Mouse (Mus musculus) limb, embryonic 14.5 days (tissue): ENCODE results near the gene Izumo2. TPM values are rescaled to one million over a fixed set of nuclear protein-coding genes. Genes with fewer than 3 reads are reported as not detected.

ENCODE experiments used
- ATAC-seq: fragments of 200-750 bp; cut with Nextera tagmentation; 2 replicates; pipeline ENCODE4 v1.8.0; 2017; ENCODE audit warnings: low read depth, moderate number of reproducible peaks, moderate TSS enrichment; ENCODE audit not compliant: low FRiP score
- DNase-seq: peaks from one replicate; pipeline ENCODE4 v3.0.0-alpha.2; 2015; ENCODE audit warnings: low spot score
- H3K27ac ChIP-seq: fragments of 300-500 bp; sonication (generic); replicated peaks from 2 replicates; pipeline ENCODE4 v1.5.1; 2014; ENCODE audit warnings: low read depth, mild to moderate bottlenecking, low read length, moderate library complexity, mixed read lengths
- H3K27me3 ChIP-seq: fragments of 300-500 bp; sonication (generic); 2 replicates; pipeline ENCODE4 v1.6.1; 2014; ENCODE audit warnings: low read length, mixed read lengths; ENCODE audit not compliant: control insufficient read depth, insufficient read depth
- H3K36me3 ChIP-seq: fragments of 300-500 bp; sonication (generic); 2 replicates; pipeline ENCODE4 v1.6.1; 2014; ENCODE audit warnings: mild to moderate bottlenecking, low read length, moderate library complexity, mixed read lengths; ENCODE audit not compliant: control insufficient read depth, insufficient read depth
- H3K4me1 ChIP-seq: fragments of 300-500 bp; sonication (generic); 2 replicates; pipeline ENCODE4 v1.6.1; 2014; ENCODE audit warnings: antibody characterized with exemption, low read length, mixed read lengths; ENCODE audit not compliant: control insufficient read depth, insufficient read depth
- H3K4me2 ChIP-seq: fragments of 300-500 bp; sonication (generic); replicated peaks from 2 replicates; pipeline ENCODE4 v1.6.1; 2014; ENCODE audit warnings: low read depth, mild to moderate bottlenecking, low read length, moderate library complexity; ENCODE audit not compliant: severe bottlenecking
- H3K4me3 ChIP-seq: fragments of 300-500 bp; sonication (generic); replicated peaks from 2 replicates; pipeline ENCODE4 v1.5.1; 2014; ENCODE audit warnings: low read length
- H3K9ac ChIP-seq: fragments of 300-500 bp; sonication (generic); 2 replicates; pipeline ENCODE4 v1.6.1; 2014; ENCODE audit warnings: mild to moderate bottlenecking, low read depth, low read length, moderate library complexity; ENCODE audit not compliant: severe bottlenecking
- H3K9me3 ChIP-seq: fragments of 300-500 bp; sonication (generic); 2 replicates; pipeline ENCODE4 v1.6.1; 2016; ENCODE audit warnings: low read length; ENCODE audit not compliant: control insufficient read depth
- POLR2A ChIP-seq: fragments of 200-500 bp; IDR thresholded peaks from 2 replicates; pipeline ENCODE4 v1.8.0; 2012; ENCODE audit warnings: inconsistent platforms, mild to moderate bottlenecking, moderate library complexity, borderline replicate concordance; ENCODE audit not compliant: insufficient read depth, insufficient read length; ENCODE audit errors: extremely low read depth
- WGBS: fragments of 180-500 bp; shearing (Covaris S2); extraction: QIAGEN DNeasy Blood & Tissue Kit; methylation state at CpG from one replicate; pipeline ENCODE4 v1.1.7; 2014; 5-methylcytosine and 5-hydroxymethylcytosine counted together
- polyA plus RNA-seq, 2 experiments: library from polyadenylated mRNA; depleted of rRNA in 1 of 2; stranded (reverse) in 1 of 2; unstranded in 1 of 2; fragments of >200 nt; fragmentation: Nextera tagmentation in 1 of 2; extraction: Ambion mirVana in 1 of 2; gene quantifications; 2 replicates each; pipeline versions ENCODE4 v1.2.1 to v1.2.3; 2012 to 2014

Izumo2 gene
- polyA plus RNA-seq, 2 experiments, result not detected

GRCm38 (mm10) chr7:44728082-44728975, 19.8 kb downstream of the Izumo2 start:
- H3K4me2 ChIP-seq, result no peak overlapping the region
- H3K27me3 ChIP-seq, result no peaks in the 10 kb centered on the region
- no peak for TF ChIP-seq POLR2A
- no peak for DNase-seq
- H3K4me1 ChIP-seq, result no peaks in the 10 kb centered on the region
- H3K9me3 ChIP-seq, result no peaks in the 10 kb centered on the region
- H3K36me3 ChIP-seq, result peaks cover 5% of the 10 kb centered on the region; the same call in 1 of the 2 replicates
- WGBS, result 88% methylated on average over 11 of the region's 11 CpGs
- H3K27ac ChIP-seq, result no peak overlapping the region
- H3K4me3 ChIP-seq, result no peak overlapping the region
- no peak overlapping the region for H3K9ac ChIP-seq
- ATAC-seq, result no peak

- no peaks in the 10 kb centered on the region for H3K27me3 ChIP-seq
- 89% methylated on average over 9 of the region's 9 CpGs for WGBS
- peaks cover 5% of the 10 kb centered on the region; the same call in 1 of the 2 replicates for H3K36me3 ChIP-seq
- ATAC-seq (no peak), DNase-seq (no peak)
- no peak overlapping the region for H3K27ac ChIP-seq
- H3K9me3 ChIP-seq, result no peaks in the 10 kb centered on the region
- H3K4me3 ChIP-seq, result no peak overlapping the region
- H3K4me2 ChIP-seq, result no peak overlapping the region
- no peaks in the 10 kb centered on the region for H3K4me1 ChIP-seq
- TF ChIP-seq POLR2A, result no peak
- no peak overlapping the region for H3K9ac ChIP-seq
Observed at GRCm38 (mm10) chr7:44733723-44734122, 25.2 kb downstream of the Izumo2 start.

GRCm38 (mm10) chr7:44741361-44741760, 32.8 kb downstream of the Izumo2 start:
- no peaks in the 10 kb centered on the region for H3K27me3 ChIP-seq
- TF ChIP-seq POLR2A, result no peak
- H3K4me2 ChIP-seq, result no peak overlapping the region
- ATAC-seq (no peak), DNase-seq (no peak)
- no peaks in the 10 kb centered on the region for H3K9me3 ChIP-seq
- H3K4me3 ChIP-seq, result no peak overlapping the region
- WGBS, result 80% methylated on average over 8 of the region's 8 CpGs
- H3K36me3 ChIP-seq, result no peaks in the 10 kb centered on the region
- no peak overlapping the region for H3K9ac ChIP-seq
- 0 out of 2 replicates have a peak, but pooled peaks cover 6% of the 10 kb centered on the region for H3K4me1 ChIP-seq
- H3K27ac ChIP-seq, result no peak overlapping the region

- no peak for TF ChIP-seq POLR2A
- H3K36me3 ChIP-seq, result no peaks in the 10 kb centered on the region
- DNase-seq (no peak), ATAC-seq (no peak)
- H3K27me3 ChIP-seq, result no peaks in the 10 kb centered on the region
- peak overlapping the region; percentile 40; the same call in 1 of the 2 replicates for H3K4me3 ChIP-seq
- peaks cover 17% of the 10 kb centered on the region for H3K4me1 ChIP-seq
- H3K9ac ChIP-seq, result peak overlapping the region; percentile 57; the same call in 1 of the 2 replicates
- H3K4me2 ChIP-seq, result peak overlapping the region; percentile 79; the same call in 1 of the 2 replicates
- no peaks in the 10 kb centered on the region for H3K9me3 ChIP-seq
- 40% methylated on average over 9 of the region's 9 CpGs for WGBS
- H3K27ac ChIP-seq, result no peak overlapping the region
Observed at GRCm38 (mm10) chr7:44744270-44744669, 35.7 kb downstream of the Izumo2 start.

GRCm38 (mm10) chr7:44745076-44745475, 36.5 kb downstream of the Izumo2 start:
- peak; percentile 73 for DNase-seq
- H3K4me1 ChIP-seq, result peaks cover 20% of the 10 kb centered on the region
- no peak overlapping the region for H3K27ac ChIP-seq
- no peaks in the 10 kb centered on the region for H3K36me3 ChIP-seq
- H3K4me2 ChIP-seq, result peak overlapping the region; percentile 79
- under 1% methylated on average over 18 of the region's 18 CpGs for WGBS
- TF ChIP-seq POLR2A, result no peak
- peak overlapping the region; percentile 40 for H3K4me3 ChIP-seq
- peak; percentile 65 for ATAC-seq
- H3K9me3 ChIP-seq, result no peaks in the 10 kb centered on the region
- no peaks in the 10 kb centered on the region for H3K27me3 ChIP-seq
- peak overlapping the region; percentile 57 for H3K9ac ChIP-seq
